Mouse (Mus musculus): ENCODE measurements at regions not wholly inside any gene's neighbourhood (a gene's known extent, or its start where the extent isn't known, plus 50 kb on each side); places are given as distances from the start of the nearest gene placed in this dataset.

DNA sequence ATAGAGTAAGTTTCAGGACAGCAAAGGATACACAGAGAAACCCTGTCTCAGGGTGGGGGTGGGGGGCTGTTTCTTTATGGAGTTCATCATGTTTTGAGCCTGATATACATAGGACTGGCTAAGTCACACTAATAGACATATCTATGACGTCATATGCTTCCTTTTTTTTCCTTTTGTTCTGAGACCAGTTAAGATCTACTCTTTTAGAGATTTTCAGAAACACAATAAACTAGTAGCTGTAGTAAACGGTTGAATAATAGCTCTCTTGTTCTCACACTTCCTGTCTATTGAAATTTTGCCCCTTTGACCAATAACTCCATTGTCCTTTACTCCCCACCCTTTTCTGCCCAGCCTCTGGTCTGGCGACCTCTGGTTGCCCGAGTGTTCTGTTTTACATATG lies 382.6 kb upstream of the Jarid2 start:
- DNase-seq (ENCODE audit: low spot score in 2 of 2) = no peak

DNA sequence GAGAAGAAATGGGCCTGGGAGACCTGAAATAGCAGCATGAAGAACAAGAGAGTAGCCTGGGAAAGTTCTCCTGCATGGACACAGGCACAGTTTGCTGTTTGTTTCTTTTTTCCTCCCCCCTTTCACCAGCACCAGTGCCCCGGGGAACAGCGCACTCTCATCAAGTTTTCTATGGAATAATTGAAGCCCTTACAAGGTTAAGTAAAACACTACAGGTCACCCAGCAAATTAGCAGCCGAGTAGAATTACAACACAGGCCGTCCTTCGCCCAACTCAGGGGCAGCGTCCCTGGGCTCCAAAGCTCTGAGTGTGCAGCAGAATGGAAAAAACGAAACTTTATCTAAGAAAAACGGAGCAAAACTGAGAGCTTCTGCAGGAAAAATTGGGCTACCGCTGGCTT lies 381.6 kb upstream of the Jarid2 start:
- no peak for DNase-seq (ENCODE audit: low spot score in 2 of 2)

DNA sequence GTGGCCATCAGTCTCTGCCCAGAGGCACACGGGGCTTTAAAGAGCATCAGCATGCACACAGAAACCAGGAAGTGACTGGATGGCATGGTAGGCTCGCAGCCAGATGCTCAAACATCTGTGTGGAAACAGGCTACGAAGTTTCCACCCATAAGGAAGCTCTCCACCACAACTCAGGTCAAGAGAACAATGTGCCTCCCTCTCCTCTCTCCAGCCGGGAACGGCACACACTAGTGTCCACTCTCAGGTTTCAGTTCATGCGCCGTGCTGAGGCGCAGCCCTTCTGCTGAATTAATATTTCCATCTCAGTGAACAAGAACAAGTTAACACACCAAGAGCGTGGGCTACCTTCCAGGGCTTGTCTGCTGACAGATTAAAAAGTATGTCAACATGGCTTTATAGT lies 375.4 kb upstream of the Jarid2 start:
- DNase-seq (ENCODE audit: low spot score in 2 of 2) = no peak

DNA sequence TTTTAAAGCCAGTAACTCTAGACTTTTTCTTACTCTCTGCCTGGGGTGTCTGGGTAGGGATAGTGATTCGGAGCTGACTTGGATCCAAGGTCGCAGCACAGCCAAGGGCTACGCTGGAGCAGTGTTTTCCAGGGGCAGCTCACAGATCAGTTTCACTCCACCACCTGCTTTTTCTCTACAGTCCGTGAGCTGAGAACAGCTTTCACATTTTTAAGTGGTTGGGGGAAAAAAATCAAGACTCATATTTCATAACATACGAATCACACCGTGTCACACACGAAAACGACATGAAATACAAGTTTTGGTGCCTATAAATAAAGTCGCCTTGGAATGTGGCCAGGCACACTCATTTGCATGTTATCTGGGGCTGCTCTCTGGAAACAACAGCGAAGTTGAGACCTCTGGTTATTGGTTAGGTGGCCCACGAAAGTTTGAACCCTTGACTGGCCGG lies 373.5 kb upstream of the Jarid2 start:
- DNase-seq (ENCODE audit: low spot score in 2 of 2) = no peak

DNA sequence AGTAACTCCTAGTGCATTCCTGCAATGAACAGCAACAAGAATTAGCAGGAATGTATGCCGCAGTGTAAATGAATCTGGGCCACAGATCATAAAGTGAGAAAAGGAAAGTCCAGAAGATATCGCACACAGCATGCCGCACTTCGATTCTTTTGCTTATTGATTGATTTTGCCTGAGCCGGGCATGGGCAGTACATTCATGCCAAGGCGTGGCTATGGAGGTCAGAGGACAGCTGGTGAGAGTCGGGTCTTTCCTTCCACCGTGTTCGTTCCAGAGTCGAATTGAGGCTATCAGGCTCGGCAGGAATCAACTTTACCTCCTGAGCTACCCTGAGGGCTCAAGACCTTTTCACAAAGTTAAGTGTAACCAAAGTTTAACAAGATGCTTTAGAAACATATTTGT lies 372.3 kb upstream of the Jarid2 start:
- no peak for DNase-seq (ENCODE audit: low spot score in 2 of 2)

DNA sequence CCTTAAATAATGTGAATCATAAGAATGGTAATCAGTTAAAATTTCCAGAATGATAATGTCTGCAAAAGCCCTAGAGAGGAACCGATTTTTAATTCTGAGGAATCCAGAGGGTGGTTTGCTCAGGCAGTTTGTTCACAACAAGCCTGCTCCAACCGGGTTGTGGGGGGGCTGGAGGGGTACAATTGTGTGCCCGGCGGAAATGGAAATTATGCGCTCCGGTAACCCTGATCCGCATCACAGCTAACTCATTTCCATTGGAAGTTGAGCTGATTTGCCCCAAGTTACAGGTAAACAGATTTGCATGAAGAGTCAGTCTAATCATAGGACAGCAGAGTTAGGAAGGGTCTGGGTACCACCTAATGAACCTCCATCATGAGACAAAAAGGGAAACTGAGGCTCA lies 369.9 kb upstream of the Jarid2 start:
- no peak for DNase-seq (ENCODE audit: low spot score in 2 of 2)

DNA sequence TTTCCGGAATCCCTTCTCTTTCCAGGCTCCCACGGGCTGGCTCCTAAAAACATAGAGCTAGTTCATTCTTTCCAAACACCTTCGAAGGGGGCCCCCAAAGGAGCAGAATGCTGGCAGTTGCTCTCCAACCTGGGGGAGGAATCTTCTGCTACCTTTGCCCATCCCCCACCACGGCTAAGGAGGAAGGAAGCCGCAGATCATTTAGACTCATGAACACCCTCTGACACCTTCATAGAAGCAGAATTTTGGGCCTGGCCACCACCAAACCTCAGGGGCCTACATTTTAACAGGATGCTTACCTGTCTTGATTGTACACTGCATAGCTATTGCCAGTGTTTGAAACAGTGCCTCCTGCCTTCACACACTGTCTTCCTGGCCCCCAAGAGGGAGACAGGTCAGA lies 369.3 kb upstream of the Jarid2 start:
- DNase-seq (ENCODE audit: low spot score in 2 of 2) = no peak

DNA sequence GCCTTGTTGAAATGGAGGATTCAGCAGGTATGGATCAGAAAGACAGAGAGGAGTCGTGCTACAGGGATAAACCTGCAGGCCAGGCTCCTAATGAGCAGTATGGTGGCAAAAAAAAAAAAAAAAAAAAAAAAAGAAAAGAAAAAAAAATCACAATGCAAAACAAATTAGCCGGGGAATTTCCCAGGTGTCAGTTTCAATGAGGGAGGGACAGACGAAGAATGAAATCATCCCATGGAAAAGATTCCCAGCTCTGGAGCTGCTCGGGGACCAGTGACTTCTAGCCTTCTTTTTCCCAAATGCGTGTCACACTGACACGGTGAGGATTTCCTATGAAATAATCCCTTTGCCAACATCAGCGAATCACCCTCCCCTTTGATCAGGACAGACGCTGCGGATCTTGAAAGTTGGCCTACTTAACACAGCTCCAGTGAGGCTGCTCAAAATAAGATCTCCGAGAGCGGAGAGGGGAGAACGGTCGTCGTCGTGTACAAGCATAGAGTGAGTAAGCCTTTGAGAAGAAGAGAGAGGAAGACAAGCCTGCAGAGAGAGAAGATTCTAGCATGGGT lies 368.5 kb upstream of the Jarid2 start:
- DNase-seq (ENCODE audit: low spot score in 2 of 2) = no peak

DNA sequence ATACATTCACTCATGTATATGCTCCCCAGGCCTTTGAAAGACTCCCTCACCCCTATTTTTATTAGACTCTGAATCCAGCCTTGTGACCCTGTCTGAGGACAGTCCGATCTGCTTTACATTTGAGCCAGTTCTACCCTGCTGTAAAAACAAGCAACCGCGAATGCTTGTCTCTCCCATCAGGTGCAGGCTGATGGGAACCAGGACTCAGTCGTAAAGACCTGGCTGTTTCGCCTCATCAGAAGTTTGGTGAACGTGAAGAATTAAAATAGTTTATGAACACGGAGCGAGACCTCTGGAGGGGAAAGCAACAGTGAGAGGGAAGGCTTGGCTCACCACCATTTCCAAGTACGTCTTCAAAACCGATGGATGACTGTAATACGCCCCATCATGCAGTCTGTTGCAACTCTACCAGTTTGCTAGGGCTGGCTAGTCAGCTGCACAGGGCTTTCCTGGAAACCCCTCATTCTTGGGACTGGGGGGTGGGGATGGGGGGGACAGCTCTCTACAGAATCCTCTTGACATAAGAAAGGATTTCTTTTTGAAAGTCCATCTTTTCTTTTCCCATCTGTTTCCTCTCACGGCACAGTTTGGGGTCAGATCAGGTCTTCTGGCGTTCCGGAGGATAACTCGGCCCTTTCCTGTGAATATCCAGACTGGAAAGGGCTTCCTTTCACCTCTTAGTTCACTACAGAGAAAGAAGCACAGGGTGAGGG lies 366.8 kb upstream of the Jarid2 start:
- DNase-seq (ENCODE audit: low spot score in 2 of 2) = no peak

DNA sequence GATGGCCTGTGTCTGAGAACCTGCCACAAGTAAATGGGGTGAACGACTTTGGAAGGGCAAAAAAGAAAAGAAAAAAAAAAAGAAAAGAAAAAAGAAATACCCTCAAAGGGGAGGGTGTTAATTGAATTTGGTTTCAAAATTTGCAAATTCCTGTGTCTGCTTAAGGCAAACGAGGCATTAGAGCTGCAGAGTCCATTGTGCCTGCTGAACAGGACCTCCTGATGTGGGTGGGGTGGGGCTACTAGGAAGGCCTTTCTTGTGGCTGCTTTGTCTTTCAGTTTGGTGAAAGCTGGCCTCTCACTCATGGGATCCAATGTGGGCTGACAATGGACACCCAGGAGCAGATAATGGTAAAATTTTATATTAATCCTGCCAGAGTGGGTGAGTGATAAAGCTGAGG lies 366.3 kb upstream of the Jarid2 start:
- no peak for DNase-seq (ENCODE audit: low spot score in 2 of 2)

DNA sequence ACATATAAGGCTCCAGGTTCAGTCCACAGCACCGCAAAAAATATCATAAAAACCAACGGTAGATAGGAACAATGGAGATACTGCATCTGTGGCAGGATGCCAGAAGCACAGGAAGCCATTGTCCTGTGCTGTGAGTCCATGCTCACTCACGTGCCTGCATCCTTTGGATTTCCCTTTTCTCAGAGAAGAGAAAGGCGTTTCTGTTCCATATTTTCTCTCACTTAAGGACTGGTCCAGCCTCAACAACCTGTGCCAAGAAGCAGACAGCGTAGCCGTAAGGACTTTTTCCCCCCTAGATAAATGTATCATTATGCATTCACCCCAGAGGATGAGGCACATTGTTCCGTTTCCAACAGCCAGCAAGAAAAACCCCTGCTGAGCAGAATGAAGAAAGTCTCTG lies 360.0 kb upstream of the Jarid2 start:
- DNase-seq (ENCODE audit: low spot score in 2 of 2) = no peak

DNA sequence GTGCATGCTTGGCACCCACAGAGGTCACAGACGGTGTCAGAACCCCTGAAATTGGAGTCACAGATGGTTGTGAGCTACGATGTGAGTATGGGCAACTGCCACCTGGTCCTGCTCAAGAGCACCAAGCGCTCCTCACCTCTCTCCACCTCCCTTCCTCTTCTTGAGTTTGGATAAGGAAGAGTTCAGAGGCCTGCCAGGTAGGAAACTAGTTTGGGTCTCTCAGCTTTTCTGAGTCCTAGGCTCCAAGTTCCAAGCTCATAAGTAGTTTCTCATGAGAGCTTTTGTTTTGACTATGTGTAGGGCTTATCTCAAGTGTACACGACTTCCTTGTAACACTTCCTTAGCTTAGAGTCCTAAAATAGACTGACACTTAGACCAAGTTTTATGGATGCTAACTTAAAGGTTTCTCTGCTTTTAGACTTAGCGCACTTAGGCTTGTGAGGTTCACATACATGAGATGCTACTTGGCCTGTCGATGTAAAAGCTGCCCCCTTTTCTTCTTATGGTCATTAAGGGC lies 356.9 kb upstream of the Jarid2 start:
- no peak for DNase-seq (ENCODE audit: low spot score in 2 of 2)

DNA sequence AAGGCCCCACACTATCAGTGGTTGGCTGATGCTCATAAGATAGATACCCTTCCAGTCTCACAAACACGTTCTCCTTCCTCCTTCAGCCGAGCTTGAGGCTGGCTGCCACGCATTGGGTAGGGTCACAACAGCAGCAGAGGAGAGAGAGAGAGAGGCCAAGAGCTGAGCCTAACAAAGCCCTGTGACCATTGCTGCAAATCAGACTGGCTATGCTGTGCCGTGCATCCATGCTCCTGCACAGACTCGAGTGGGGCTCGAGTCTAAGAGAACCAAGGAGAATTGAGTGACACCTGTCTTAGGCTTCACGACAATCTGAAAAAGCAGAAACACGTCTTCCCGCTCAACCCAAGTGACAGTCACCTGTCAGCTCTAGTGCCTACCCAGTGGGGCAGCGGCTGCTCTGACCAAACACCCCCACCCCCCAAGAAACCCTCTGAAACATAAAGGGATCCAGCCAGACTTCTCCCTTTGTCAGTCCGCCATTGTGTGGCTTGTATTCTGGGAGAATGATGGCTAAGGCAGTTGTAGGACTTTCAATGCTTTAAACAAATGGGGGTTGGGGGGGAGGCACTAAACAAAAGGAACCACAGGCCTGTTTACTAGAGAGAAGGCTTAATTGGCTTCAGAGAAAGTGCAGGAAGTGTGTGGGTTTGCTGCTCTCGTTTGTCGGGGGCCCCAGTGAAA lies 353.7 kb upstream of the Jarid2 start:
- DNase-seq (ENCODE audit: low spot score in 2 of 2) = no peak

DNA sequence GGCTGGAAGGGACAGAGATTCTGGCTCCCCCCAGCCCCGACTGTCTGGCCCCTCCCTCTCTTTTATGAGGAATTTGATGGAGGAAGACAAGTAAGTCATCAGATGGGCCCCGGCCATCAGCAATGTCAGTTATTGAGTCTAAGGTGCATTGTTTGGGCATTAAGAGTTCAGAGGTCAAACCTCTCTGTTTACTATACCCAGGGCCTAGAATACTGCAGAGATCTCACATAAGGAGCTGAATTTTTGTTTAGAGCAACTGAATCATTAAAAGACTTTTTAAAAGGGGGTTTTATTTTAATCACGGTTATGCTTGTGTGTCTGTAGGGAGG lies 353.1 kb upstream of the Jarid2 start:
- DNase-seq (ENCODE audit: low spot score in 2 of 2) = no peak

DNA sequence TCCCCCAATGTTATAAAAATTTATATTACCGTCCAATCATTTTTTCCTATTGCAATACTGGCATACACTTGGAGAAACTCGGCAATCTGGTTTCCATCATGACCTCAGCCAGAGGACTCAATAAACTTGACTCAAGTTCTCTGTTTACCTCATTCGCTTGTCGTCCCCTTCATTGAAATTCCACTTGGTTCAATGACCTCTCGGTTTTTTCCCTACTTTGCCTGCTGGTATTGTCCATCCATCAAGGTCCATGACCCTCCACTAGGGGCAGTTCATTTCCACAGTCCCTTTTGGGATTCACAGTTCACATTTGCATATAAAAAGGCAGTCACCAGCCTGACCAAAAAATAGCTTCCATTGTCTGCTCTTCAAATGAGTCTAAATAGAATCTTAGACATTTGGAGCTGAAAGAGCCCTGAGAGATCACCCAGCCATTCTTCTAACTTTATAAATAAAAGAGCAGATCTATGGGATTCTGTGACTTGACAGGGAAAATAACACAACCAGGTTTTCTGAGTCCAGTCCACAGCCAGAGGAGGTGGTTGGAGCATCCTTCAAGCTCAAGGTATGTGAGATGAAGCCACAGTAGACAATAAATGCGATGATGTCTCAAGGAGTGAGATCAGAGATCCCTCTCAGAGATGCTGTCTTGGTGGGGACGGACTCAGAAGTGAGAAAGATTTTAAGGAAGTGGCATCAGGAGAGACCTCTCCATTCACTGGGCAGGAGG lies 347.4 kb upstream of the Jarid2 start:
- DNase-seq (ENCODE audit: low spot score in 2 of 2) = no peak

DNA sequence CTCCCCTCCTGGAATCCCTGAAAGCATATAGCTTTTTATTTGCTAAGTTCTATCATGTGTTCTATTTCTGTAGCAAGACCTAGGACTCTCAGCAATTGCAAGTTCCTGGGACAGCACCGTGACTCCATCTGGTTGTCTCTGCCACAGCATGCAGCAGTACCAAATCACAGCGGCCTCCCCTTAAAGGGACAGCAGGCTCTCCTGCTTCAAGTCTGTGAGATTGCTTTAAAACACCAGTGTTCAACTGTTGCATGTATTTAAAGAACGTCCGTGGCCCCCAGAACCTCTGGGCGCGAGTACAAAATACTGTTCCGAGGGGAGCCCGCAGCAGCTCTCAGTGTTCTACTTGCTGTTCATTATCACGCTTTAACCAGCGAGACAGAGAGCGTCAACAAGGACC lies 346.0 kb upstream of the Jarid2 start:
- DNase-seq (ENCODE audit: low spot score in 2 of 2) = no peak

DNA sequence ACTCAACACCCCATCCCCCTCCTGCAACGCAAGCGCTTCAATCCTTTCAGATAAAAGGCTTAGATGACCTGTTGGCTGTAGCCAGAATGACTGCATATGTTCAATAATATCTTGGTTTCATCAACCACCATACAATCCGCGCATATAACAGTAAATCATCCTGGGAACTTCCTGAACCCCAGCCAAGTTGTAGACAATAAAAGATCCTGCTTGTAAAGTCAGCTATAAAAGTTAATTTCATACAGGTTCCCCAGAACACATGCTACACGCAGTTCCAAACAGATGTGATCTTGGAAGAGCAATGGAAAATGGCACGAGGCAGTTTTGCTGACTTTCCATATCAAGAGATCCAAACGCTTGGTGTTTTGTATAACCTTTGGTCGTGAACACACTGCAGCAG lies 342.5 kb upstream of the Jarid2 start:
- no peak for DNase-seq (ENCODE audit: low spot score in 2 of 2)

DNA sequence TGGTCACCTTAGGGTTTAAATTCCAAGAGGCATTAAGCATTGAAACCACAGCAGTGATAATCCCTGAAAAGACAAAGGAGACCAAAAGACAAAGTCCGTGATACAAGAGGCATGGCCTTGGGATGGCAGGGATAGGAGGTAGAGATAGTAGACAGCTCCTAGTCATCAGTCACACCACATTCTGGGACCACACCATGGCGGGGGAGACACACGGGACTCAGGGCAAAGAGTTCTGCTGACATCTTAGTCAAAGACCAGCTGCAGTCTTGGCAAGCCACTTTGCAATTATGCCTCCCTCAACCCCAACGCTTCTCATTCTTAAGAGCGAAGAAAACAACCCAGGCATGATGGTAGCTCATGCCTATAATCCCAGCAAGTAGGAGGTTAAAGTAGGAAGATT lies 339.6 kb upstream of the Jarid2 start:
- peak in 1 of 2 experiments; percentile 56 for DNase-seq (ENCODE audit: low spot score in 2 of 2)

DNA sequence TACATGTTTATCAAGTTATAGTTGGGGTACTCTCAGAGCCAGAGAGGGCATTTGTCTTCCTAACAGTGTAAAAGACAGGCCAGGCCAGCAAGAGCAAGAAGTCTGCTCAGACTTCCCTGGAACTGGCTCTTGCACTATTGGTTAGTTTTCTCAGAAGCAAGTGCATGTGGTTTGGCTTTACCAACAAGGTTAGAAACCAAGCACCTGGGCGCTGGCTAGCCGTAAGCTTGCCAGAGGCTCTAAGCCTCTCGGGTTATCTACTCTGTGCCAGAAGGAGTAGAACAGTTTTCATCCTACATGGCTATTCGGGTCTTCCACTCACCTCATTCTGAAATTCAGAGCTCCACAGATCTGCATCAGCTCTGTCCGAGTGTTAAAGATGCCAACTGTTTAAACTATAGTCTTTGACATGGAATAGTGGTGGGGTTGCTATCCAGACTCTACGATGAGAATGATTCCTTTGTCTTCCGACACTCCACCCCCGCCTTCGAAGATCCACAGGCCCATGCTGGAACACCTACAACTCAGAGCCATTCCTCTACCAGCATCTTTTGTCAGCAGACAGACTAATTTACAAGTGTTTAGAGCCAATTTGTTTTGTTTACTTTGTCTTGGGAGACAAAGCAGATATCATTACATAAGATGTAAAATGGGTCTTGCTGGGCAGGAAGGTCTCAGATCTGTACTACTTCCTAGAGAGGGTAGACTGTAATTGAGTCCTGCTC lies 338.4 kb upstream of the Jarid2 start:
- peak in 1 of 2 experiments; percentile 44 for DNase-seq (ENCODE audit: low spot score in 2 of 2)

DNA sequence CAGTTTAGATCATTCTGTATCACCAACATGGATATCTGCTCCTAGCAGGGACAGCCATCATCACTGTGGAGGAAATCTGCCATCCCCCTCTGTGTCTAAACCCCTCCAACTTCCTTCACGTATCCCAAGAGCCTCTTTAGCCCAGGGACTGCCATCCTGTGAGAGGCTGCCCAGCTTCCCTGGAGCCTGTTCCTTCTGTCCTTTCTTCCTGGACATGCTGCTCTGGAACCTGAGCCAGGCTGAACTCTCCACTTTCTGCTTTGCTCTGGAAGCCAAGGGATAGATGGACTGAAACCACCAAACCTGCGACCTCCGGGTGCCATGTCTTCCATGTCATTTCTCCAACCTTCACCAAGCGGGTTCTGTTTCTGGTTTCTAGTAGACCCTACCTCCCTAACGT lies 335.3 kb upstream of the Jarid2 start:
- peak in 1 of 2 experiments; percentile 53 for DNase-seq (ENCODE audit: low spot score in 2 of 2)

DNA sequence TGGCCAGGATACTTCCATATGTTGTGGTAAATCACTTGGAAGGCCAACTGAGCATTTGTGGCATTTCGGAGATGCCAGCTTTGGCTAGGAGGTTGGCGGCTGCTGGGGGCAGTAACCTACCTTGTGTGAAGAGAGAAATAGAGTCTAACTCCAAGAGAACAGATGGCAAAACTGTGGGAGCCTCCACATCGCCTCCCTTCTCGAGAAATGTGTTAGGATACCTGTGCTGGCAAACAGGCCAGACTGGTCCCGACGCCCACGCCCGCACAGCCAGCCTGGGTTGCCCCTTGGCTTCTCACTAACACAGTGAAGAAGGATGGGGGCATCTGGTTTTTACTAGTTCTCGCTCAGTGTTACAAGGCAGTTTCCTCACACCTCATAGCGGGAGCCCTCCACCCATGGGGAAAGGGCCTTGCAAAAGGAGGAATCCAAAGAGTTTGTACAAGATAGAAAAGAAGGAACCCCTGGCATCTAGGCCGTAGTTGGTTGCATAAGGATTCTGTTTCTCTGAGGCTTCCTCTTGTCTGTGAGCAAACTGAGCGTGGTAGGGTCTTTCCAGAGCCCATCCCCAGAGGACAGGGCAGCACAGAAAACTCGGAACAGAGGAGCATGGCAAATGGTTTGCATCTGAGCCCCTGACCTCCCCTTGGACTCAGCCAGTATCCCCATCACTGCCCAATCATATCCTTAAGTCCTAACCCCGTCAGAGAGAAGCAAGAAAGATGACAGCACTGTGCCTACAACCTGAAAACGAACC lies 330.5 kb upstream of the Jarid2 start:
- DNase-seq (ENCODE audit: low spot score in 2 of 2) = peak in 1 of 2 experiments; percentile 56

Data from urinary bladder, postnatal 4 days (tissue).